Mouse (Mus musculus) myocyte (in vitro differentiated cells): ENCODE results near the gene Ptprr.

Experiments
- CEBPB ChIP-seq: IDR thresholded peaks from 2 replicates; pipeline ENCODE4 v1.6.1; 2011; ENCODE audit warnings: mild to moderate bottlenecking, moderate library complexity; ENCODE audit not compliant: poor library complexity, insufficient read depth, severe bottlenecking
- E2F4 ChIP-seq: IDR thresholded peaks from one replicate; pipeline ENCODE4 v1.6.1; 2011; ENCODE audit warnings: mild to moderate bottlenecking, control low read depth, moderate library complexity; ENCODE audit not compliant: insufficient read depth
- MAX ChIP-seq: IDR thresholded peaks from one replicate; pipeline ENCODE4 v1.6.1; 2011; ENCODE audit warnings: low read depth, mild to moderate bottlenecking, control low read depth
- MYOD1 ChIP-seq, 3 experiments: IDR thresholded peaks; one replicate each; pipeline ENCODE4 v1.6.1; 2011; ENCODE audit warnings: control low read depth in 2 of 3, low read depth in 2 of 3, mild to moderate bottlenecking in 2 of 3, moderate library complexity in 1 of 3; ENCODE audit not compliant: insufficient read length in 2 of 3, control insufficient read depth in 1 of 3
- MYOG ChIP-seq, 3 experiments: IDR thresholded peaks; one replicate each; pipeline ENCODE4 v1.6.1; 2011; ENCODE audit warnings: control low read depth in 2 of 3, low read depth in 2 of 3, mild to moderate bottlenecking in 2 of 3; ENCODE audit not compliant: insufficient read length in 2 of 3, control insufficient read depth in 1 of 3, insufficient read depth in 1 of 3
- POLR2A ChIP-seq: IDR thresholded peaks from one replicate; pipeline ENCODE4 v1.6.1; 2011; ENCODE audit warnings: low read depth, mild to moderate bottlenecking, control low read depth, moderate library complexity; ENCODE audit not compliant: insufficient read length
- POLR2AphosphoS2 ChIP-seq: IDR thresholded peaks from one replicate; pipeline ENCODE4 v1.6.1; 2011; ENCODE audit warnings: low read depth, control low read depth; ENCODE audit not compliant: insufficient read length
- REST ChIP-seq: IDR thresholded peaks from one replicate; pipeline ENCODE4 v1.6.1; 2011; ENCODE audit warnings: mild to moderate bottlenecking, control low read depth, moderate library complexity; ENCODE audit not compliant: insufficient read depth, insufficient read length
- SRF ChIP-seq: IDR thresholded peaks from one replicate; pipeline ENCODE4 v1.6.1; 2011; ENCODE audit warnings: low read depth; ENCODE audit not compliant: control insufficient read depth, insufficient read length
- TCF12 ChIP-seq: IDR thresholded peaks from one replicate; pipeline ENCODE4 v1.6.1; 2011; ENCODE audit warnings: mild to moderate bottlenecking, control low read depth; ENCODE audit not compliant: poor library complexity, insufficient read depth, severe bottlenecking
- TCF3 ChIP-seq: IDR thresholded peaks from one replicate; pipeline ENCODE4 v1.6.1; 2011; ENCODE audit warnings: low read depth, control low read depth; ENCODE audit not compliant: insufficient read length
- USF1 ChIP-seq: IDR thresholded peaks from one replicate; pipeline ENCODE4 v1.6.1; 2011; ENCODE audit warnings: low read depth, mild to moderate bottlenecking, control low read depth, moderate library complexity

DNA sequence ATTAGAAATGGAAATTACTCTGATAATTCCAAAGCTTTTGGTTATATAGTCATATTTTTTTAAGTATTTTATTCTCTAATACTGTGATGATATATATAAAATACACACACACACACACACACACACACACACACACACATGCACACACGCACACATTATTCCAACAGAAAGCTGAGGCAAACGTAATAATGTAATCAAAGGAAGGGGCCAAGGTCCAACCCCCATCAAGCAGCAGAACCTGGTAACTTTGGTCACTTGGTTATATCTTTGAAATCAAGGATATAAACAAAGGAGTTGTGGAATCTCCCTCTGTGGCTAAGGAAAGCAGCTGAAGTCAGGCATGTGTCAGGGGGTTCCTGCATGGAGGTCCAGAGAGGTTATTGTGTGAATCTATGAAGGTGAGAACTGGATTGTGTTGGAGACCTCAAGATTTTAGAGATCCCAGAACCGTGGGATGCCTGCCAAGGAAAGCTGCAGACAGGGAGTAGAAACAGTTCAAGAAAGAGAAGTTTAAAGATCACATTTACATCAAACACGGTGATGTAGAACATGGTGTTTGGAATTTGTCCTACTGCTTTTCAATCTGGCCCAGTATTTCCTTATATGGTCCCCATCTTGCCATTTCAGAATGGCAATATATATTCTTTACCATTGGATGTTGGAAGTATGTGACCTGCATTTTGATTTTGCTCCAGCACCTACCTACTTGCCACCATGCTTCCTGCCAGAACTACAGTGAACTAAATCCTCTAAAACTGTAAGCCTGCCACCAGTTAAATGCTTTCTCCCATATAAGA lies 98.1 kb downstream of the Ptprr start:
- TF ChIP-seq POLR2A, result no peak
- TF ChIP-seq SRF, result no peak
- no peak for TF ChIP-seq TCF12
- no peak for TF ChIP-seq E2F4
- TF ChIP-seq MYOD1 (IDR thresholded peaks at IDR 0.05; ENCODE audit: control insufficient read depth in 1 of 3, insufficient read length in 2 of 3, low read depth in 2 of 3), result no peak
- TF ChIP-seq MAX, result no peak
- TF ChIP-seq USF1, result no peak
- no peak for TF ChIP-seq POLR2AphosphoS2
- no peak for TF ChIP-seq TCF3
- no peak for TF ChIP-seq MYOG (IDR thresholded peaks at IDR 0.05; ENCODE audit: control insufficient read depth in 1 of 3, insufficient read depth in 1 of 3, insufficient read length in 2 of 3, low read depth in 2 of 3)
- TF ChIP-seq REST, result no peak
- no peak for TF ChIP-seq CEBPB
